Mouse (Mus musculus) B cell, adult 62 days (primary cell): ENCODE measurements around the gene Usp37. TPM values are rescaled to one million over a fixed set of nuclear protein-coding genes. Genes with fewer than 3 reads are reported as not detected.

Source experiments
- total RNA-seq: library from RNA; stranded (reverse); gene quantifications from 4 replicates; pipeline ENCODE4 v1.2.4, GENCODE M21; 2023

Usp37 gene
- 35.5 to 40.1 TPM (median 37.0 TPM) in 4 replicates for total RNA-seq

DNA sequence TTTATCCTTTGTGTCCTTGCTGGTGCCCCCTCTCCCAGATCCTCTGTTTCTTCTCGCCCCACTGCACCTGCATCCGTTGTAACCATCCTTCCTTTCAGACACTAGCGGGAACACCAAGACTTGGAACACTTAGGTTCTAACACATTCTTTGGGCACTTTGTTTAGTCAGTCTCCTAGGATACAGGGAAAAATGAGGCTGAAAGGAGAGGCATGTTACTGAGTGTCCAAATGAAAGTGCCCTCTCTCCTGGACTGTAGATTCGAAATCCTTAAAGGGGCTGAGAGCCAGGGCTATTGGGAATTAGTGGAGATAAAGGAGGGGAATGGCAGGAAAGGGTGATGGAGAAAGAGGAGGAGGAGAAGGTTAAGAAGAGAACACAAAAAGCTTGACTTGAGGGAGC lies at the start of gene Usp37:
Gene Usp37 (minus strand): TSS at position 101 of the 400 bp plus-strand sequence.

DNA sequence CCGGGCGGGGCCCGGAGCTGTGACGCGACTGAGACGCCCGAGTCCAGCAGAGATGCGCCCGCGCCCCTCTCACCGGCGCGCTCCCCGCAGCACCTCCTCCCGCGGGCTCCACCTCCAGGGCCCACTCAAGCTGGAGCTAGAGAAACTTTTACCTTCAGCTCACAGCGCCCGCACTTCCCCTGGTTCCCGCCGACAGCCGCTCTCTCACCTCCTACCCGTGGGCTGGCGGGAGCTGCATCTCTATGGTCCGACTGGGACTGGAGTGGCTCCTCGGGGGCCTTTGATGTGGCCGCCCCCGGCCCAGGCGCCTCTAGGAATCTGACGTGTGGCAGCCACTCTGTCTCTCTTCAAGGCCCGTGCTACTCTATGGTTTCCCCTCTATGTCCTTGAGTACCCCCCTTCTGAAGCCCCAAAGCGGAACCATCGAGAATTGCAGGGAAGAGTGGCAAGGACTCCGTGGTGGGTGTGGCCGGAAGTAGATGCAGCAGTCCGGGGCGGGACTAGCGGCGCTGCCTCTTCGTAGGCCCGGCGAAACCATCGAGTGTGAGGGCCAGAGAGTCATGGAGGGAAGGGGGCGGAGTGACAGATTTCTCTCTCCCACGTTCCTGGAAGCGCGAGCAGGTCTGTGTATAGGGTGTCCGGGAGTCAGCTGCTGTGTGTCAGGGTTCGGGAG lies 43.8 kb upstream of the Usp37 start, which contains the start of the genes Zfp142 and Bcs1l:
Gene Zfp142 (minus strand): TSS at position 474 of the 673 bp plus-strand sequence.
Gene Bcs1l (plus strand): TSS at position 517 of the 673 bp plus-strand sequence.

GRCm38 (mm10) chr1:74542451-74542961 lies 1.6 kb downstream of the Usp37 start, which contains the start of gene Plcd4:
Gene Plcd4, plus strand, starts transcription at chr1:74542888.

GRCm38 (mm10) chr1:74505721-74506464 lies 38.2 kb downstream of the Usp37 start, which contains the start of gene Cnot9:
Gene Cnot9, plus strand, starts transcription at chr1:74506058.

GRCm38 (mm10) chr1:74408589-74409504 lies 135.2 kb downstream of the Usp37 start, which contains the start of gene Vil1:
Gene Vil1, plus strand, starts transcription at chr1:74409376.

DNA sequence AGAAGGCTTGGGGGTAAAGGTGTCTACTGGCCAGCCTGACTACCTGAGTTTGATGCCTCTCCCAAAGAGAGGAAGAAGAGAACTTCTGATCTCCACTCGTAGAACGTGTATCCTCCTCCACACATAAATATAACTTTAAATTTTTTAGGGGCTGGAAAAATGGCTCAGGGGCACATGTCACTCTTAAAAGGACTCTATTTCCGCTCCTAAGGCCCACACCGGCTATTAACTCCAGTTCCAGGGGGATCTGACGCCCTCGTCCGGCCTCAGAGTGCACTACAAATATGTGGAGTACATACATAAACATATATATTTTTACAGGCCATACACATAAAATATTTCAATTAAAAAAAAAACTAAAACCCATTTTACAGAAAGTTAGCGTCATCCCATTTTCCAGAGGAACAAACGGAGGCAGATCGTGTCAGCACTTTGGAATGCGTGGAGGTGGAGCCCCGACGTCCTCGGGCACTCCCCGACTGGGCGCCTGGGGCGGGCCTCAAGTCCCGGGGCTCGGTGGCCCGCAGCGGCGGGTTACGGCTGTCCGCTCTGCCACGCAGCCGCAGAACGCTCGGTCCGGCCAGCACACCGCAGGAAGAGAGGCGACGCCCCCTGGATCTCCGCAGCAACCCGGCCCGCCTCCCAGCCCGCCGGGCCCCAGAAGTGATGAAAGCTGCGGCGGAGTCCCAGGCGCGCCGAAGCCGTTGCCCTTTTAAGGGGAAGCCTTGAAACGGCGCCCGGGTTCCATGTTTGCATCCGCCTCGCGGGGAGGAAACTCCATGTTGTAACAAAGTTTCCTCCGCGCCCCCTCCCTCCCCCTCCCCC lies 152.9 kb downstream of the Usp37 start, which contains the start of gene Ctdsp1:
Gene Ctdsp1 (plus strand): TSS at position 586 of the 825 bp plus-strand sequence.

Other genes starting within 250 kb of the Usp37 start
- 2.3 to 5.0 TPM (median 3.9 TPM) in 4 replicates for gene Tmbim1, start 238.7 kb downstream of the Usp37 start, total RNA-seq
- not detected in 4 replicates for gene Catip, start 182.2 kb downstream of the Usp37 start, total RNA-seq
- 2.9 to 8.0 TPM (median 4.2 TPM) in 4 replicates for gene Slc11a1, start 169.1 kb downstream of the Usp37 start, total RNA-seq
- 106 to 122 TPM (median 113 TPM) in 4 replicates for gene Ctdsp1, start 152.8 kb downstream of the Usp37 start, total RNA-seq
- 0.22 TPM in 1 of 4 replicates, not detected in the others for gene Vil1, start 134.9 kb downstream of the Usp37 start, total RNA-seq
- 25.1 to 29.8 TPM (median 25.4 TPM) in 4 replicates for gene Cnot9, start 38.2 kb downstream of the Usp37 start, total RNA-seq
- 0.30 to 0.70 TPM (median 0.32 TPM) in 3 of 4 replicates, not detected in the other for gene Plcd4, start 1.4 kb downstream of the Usp37 start, total RNA-seq
- gene Zfp142, start 44.0 kb upstream of the Usp37 start, total RNA-seq: 45.5 to 47.8 TPM (median 46.6 TPM) in 4 replicates
- 8.4 to 9.6 TPM (median 9.3 TPM) in 4 replicates for gene Bcs1l, start 44.0 kb upstream of the Usp37 start, total RNA-seq
- 56.6 to 69.0 TPM (median 61.8 TPM) in 4 replicates for gene Rnf25, start 57.1 kb upstream of the Usp37 start, total RNA-seq
- 0.14 to 0.33 TPM (median 0.30 TPM) in 3 of 4 replicates, not detected in the other for gene Stk36, start 57.2 kb upstream of the Usp37 start, total RNA-seq
- 40.5 to 45.2 TPM (median 43.5 TPM) in 4 replicates for gene Ttll4, start 117.5 kb upstream of the Usp37 start, total RNA-seq
- gene Cyp27a1, start 169.3 kb upstream of the Usp37 start, total RNA-seq: 12.4 to 18.7 TPM (median 13.0 TPM) in 4 replicates
- not detected in 4 replicates for gene Prkag3, start 204.9 kb upstream of the Usp37 start, total RNA-seq
- not detected in 4 replicates for gene Wnt6, start 227.6 kb upstream of the Usp37 start, total RNA-seq
- gene Wnt10a, start 247.2 kb upstream of the Usp37 start, total RNA-seq: 1.2 to 3.0 TPM (median 2.0 TPM) in 4 replicates